Mouse (Mus musculus): Measurements from ENCODE around the gene Dppa3. TPM values are rescaled to one million over a fixed set of nuclear protein-coding genes. Genes with fewer than 3 reads are reported as not detected.
A peak's percentile ranks its signal among the peaks of the same experiment; 100 is the strongest.

The Dppa3 gene
- polyA plus RNA-seq (2015; fragmentation: Nextera tagmentation; extraction: Ambion mirVana) = not detected in 2 replicates

- 90% methylated on average over 8 of the region's 8 CpGs for WGBS
- Histone ChIP-seq H3K4me2 (peak within 1 kb of the TSS; percentile 49; the same call in 1 of the 2 replicates), H3K27me3 (peaks cover 6% of the 10 kb centered on the region; the same call in 1 of the 2 replicates), H3K4me3 (no peak within 1 kb of the TSS; the same call in 1 of the 2 replicates), H3K4me1 (no peaks in the 10 kb centered on the region), H3K9me3 (no peaks in the 10 kb centered on the region), H3K36me3 (no peaks in the 10 kb centered on the region), H3K27ac (no peak within 1 kb of the TSS), H3K9ac (no peak within 1 kb of the TSS)
- ATAC-seq (ENCODE audit: borderline replicate concordance, extremely low read depth, low FRiP score, low TSS enrichment) = no peak
Observed at GRCm38 (mm10) chr6:122626110-122626509, at the start of gene Dppa3. Dppa3 (plus strand) TSS chr6:122626410.

DNA sequence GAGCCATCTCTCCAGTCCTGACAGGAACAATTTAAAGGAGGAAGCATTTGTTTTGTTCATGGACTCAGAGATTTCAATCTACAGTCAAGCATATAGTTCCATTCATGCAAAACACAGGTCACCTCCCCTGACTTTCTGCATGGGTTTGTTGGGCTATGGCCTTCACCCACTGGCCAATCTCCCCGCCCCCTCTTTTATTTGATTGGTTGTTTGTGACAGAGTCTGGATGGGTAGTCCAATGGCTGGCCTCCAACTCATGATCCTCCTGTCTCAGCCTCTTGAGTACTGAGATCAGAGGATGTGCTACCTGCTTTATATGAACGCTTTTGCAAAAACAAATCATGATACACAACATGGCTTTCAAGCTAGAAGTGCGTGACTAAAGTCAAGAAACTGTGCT lies 49.2 kb upstream of the Dppa3 start:
- H3K27ac ChIP-seq = no peak overlapping the region
- no peaks in the 10 kb centered on the region for H3K4me1 ChIP-seq
- no peak overlapping the region for H3K9ac ChIP-seq
- no peaks in the 10 kb centered on the region for H3K36me3 ChIP-seq
- H3K4me2 ChIP-seq = no peak overlapping the region
- no peak for ATAC-seq (ENCODE audit: borderline replicate concordance, extremely low read depth, low FRiP score, low TSS enrichment)
- 85% methylated on average over 3 of the region's 3 CpGs for WGBS
- no peaks in the 10 kb centered on the region for H3K27me3 ChIP-seq
- no peak overlapping the region for H3K4me3 ChIP-seq
- H3K9me3 ChIP-seq = no peaks in the 10 kb centered on the region

- no peaks in the 10 kb centered on the region for H3K9me3 ChIP-seq
- no peak overlapping the region for H3K9ac ChIP-seq
- no peaks in the 10 kb centered on the region for H3K27me3 ChIP-seq
- no peak overlapping the region for H3K4me2 ChIP-seq
- no peak overlapping the region for H3K27ac ChIP-seq
- WGBS = 53% methylated on average over 1 of the region's 1 CpGs
- H3K36me3 ChIP-seq = no peaks in the 10 kb centered on the region
- H3K4me1 ChIP-seq = no peaks in the 10 kb centered on the region
- no peak for ATAC-seq (ENCODE audit: borderline replicate concordance, extremely low read depth, low FRiP score, low TSS enrichment)
- H3K4me3 ChIP-seq = no peak overlapping the region
Observed at GRCm38 (mm10) chr6:122579086-122579485, 47.1 kb upstream of the Dppa3 start.

DNA sequence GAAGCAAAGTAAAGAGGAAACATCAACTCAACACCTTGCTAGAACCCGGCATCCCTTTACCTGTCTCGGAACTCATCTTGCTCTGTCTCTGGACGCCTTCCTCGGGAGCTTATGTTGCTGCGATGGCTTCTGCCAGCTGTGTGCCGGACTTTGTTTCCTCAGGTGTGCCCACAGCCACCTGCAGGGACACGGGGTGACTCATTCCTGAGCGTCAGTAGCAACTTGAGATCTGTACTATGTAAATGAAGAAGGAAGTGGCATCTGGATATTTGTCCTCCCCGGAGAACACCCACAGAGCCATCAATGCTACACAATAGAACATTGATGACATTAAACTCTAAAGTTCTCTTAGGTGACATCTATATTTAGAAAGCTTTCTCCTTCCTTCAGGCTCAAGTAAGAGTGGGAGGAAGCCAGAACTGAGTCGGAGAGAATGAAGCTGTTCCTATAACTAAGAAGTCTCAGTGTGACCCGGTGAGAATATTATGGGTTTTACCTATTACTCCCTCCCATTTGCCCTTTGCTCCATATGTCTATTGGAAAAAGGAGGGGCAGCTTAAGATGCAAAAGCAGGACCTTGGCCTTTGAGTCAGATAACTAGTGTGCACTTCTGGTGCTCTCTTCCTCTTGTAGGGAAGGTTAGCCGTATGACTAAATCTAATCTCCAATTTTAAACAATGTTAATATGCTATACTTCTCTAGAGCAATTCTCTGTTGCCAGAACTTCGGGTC lies 35.0 kb upstream of the Dppa3 start:
- Histone ChIP-seq H3K4me2 (no peak overlapping the region), H3K9ac (no peak overlapping the region), H3K4me1 (no peaks in the 10 kb centered on the region), H3K27ac (no peak overlapping the region), H3K4me3 (no peak overlapping the region), H3K27me3 (no peaks in the 10 kb centered on the region), H3K36me3 (no peaks in the 10 kb centered on the region), H3K9me3 (no peaks in the 10 kb centered on the region)
- WGBS = 77% methylated on average over 13 of the region's 13 CpGs
- ATAC-seq (ENCODE audit: borderline replicate concordance, extremely low read depth, low FRiP score, low TSS enrichment) = no peak

DNA sequence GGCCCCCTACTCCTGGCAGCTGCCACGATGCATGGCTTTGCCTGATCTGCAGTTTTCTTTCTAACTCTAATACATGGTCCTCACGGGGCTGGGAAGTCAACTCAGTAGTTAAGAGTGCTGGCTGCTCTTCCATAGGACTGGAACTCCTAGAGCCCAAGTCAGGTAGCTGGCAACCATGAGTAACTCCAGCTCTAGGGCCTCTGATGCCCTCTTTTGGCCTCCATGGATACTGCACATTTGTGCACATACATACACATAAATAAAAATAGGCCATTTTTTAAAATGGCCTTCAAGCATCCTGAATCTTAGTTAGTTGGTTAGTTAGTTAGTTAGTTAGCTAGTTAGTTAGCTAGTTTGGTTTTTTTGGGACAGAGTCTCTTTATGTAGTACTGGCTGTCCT lies 33.3 kb upstream of the Dppa3 start:
- Histone ChIP-seq H3K27me3 (no peaks in the 10 kb centered on the region), H3K9me3 (no peaks in the 10 kb centered on the region), H3K9ac (no peak overlapping the region), H3K36me3 (no peaks in the 10 kb centered on the region), H3K4me3 (no peak overlapping the region), H3K4me1 (no peaks in the 10 kb centered on the region), H3K27ac (no peak overlapping the region), H3K4me2 (no peak overlapping the region)
- 88% methylated on average over 2 of the region's 2 CpGs for WGBS
- no peak for ATAC-seq (ENCODE audit: borderline replicate concordance, extremely low read depth, low FRiP score, low TSS enrichment)

DNA sequence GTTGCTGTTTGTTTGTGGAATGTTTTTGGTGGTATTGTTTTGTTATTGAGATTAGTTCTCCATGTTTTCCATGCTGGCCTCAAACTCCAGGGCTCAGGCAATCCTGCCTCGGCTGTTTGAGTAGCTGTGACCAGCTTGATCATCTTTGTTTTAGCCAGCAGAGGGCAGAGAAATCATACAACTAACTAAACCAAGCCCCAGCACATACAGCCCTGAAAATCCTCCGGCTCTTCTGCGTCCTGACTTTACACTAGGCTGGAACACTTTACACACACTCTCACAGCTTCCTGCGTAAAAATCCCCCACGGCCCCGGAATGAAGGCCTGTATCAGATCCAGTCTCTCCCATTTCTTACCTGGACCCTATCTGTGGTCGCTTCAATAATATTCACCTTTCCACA lies 30.6 kb upstream of the Dppa3 start:
- H3K4me3 ChIP-seq = no peak overlapping the region
- no peaks in the 10 kb centered on the region for H3K4me1 ChIP-seq
- no peaks in the 10 kb centered on the region for H3K36me3 ChIP-seq
- WGBS = 19% methylated on average over 7 of the region's 7 CpGs
- no peak; the same call in 1 of the 2 replicates for ATAC-seq (ENCODE audit: borderline replicate concordance, extremely low read depth, low FRiP score, low TSS enrichment)
- H3K4me2 ChIP-seq = peak overlapping the region; percentile 7; the same call in 1 of the 2 replicates
- H3K27me3 ChIP-seq = no peaks in the 10 kb centered on the region
- H3K9me3 ChIP-seq = no peaks in the 10 kb centered on the region
- H3K9ac ChIP-seq = no peak overlapping the region
- H3K27ac ChIP-seq = no peak overlapping the region

DNA sequence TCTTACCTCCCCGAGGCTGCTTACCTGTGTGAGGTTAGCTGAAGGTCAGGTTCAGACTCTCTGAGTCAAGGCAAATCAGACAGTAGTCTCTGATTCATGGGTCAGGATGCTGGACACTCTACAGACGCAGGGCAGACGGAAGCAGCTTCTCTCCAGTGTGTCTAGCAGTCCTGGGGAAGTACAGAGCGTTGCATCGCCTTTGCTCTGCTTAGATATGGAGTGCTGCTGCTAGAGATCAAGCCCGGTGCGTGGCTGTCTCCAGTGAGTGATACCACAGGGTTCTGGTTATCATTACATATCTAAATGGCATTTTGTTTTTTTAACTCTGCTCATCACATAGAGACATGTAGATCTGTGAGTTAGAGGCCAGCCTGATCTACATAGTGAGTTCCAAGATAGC lies 29.6 kb upstream of the Dppa3 start:
- no peaks in the 10 kb centered on the region for H3K27me3 ChIP-seq
- no peak overlapping the region for H3K27ac ChIP-seq
- no peaks in the 10 kb centered on the region for H3K4me1 ChIP-seq
- no peak overlapping the region for H3K4me3 ChIP-seq
- WGBS = 70% methylated on average over 7 of the region's 7 CpGs
- H3K9ac ChIP-seq = no peak overlapping the region
- no peaks in the 10 kb centered on the region for H3K9me3 ChIP-seq
- H3K36me3 ChIP-seq = no peaks in the 10 kb centered on the region
- H3K4me2 ChIP-seq = no peak overlapping the region
- no peak for ATAC-seq (ENCODE audit: borderline replicate concordance, extremely low read depth, low FRiP score, low TSS enrichment)

GRCm38 (mm10) chr6:122598014-122598413 lies 28.2 kb upstream of the Dppa3 start:
- Histone ChIP-seq H3K4me3 (no peak overlapping the region), H3K9me3 (no peaks in the 10 kb centered on the region), H3K4me2 (no peak overlapping the region), H3K9ac (no peak overlapping the region), H3K36me3 (no peaks in the 10 kb centered on the region), H3K27ac (no peak overlapping the region), H3K4me1 (no peaks in the 10 kb centered on the region), H3K27me3 (no peaks in the 10 kb centered on the region)
- no peak for ATAC-seq (ENCODE audit: borderline replicate concordance, extremely low read depth, low FRiP score, low TSS enrichment)
- WGBS = 88% methylated on average over 4 of the region's 4 CpGs

DNA sequence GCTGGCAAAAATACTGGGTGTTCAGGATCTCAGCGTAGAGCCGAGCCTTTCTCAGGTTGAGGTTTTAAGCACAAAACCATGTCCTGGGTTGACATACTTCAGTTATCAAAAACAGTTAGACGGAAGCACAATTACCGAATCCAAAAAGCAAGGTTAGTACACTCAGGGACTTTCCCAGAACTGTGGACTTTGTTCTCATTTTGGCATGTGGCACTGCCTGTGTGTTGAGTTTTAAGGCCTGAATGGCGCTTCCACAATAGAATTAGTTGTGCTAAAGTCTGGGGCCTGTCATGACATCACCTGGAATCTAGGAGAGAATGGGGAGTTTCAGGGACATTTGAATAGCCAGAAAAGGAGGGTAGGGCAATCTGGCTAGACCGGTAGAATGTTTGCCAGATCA lies 27.8 kb upstream of the Dppa3 start:
- Histone ChIP-seq H3K4me3 (no peak overlapping the region), H3K9me3 (no peaks in the 10 kb centered on the region), H3K36me3 (no peaks in the 10 kb centered on the region), H3K27me3 (no peaks in the 10 kb centered on the region), H3K4me1 (no peaks in the 10 kb centered on the region), H3K4me2 (no peak overlapping the region), H3K27ac (no peak overlapping the region), H3K9ac (no peak overlapping the region)
- no peak for ATAC-seq (ENCODE audit: borderline replicate concordance, extremely low read depth, low FRiP score, low TSS enrichment)
- WGBS = 84% methylated on average over 6 of the region's 6 CpGs

GRCm38 (mm10) chr6:122599054-122599737 lies 27.0 kb upstream of the Dppa3 start:
- 88% methylated on average over 9 of the region's 9 CpGs for WGBS
- H3K27me3 ChIP-seq = no peaks in the 10 kb centered on the region
- H3K4me1 ChIP-seq = no peaks in the 10 kb centered on the region
- ATAC-seq (ENCODE audit: borderline replicate concordance, extremely low read depth, low FRiP score, low TSS enrichment) = no peak
- no peaks in the 10 kb centered on the region for H3K36me3 ChIP-seq
- no peak overlapping the region for H3K9ac ChIP-seq
- no peak overlapping the region for H3K4me2 ChIP-seq
- no peaks in the 10 kb centered on the region for H3K9me3 ChIP-seq
- H3K4me3 ChIP-seq = no peak overlapping the region
- no peak overlapping the region for H3K27ac ChIP-seq

- WGBS = 82% methylated on average over 7 of the region's 7 CpGs
- no peaks in the 10 kb centered on the region for H3K27me3 ChIP-seq
- H3K9me3 ChIP-seq = no peaks in the 10 kb centered on the region
- no peak overlapping the region for H3K4me3 ChIP-seq
- no peak overlapping the region for H3K27ac ChIP-seq
- no peak overlapping the region for H3K4me2 ChIP-seq
- no peaks in the 10 kb centered on the region for H3K4me1 ChIP-seq
- no peak for ATAC-seq (ENCODE audit: borderline replicate concordance, extremely low read depth, low FRiP score, low TSS enrichment)
- H3K36me3 ChIP-seq = no peaks in the 10 kb centered on the region
- H3K9ac ChIP-seq = no peak overlapping the region
Observed at GRCm38 (mm10) chr6:122600066-122600646, 26.1 kb upstream of the Dppa3 start.

DNA sequence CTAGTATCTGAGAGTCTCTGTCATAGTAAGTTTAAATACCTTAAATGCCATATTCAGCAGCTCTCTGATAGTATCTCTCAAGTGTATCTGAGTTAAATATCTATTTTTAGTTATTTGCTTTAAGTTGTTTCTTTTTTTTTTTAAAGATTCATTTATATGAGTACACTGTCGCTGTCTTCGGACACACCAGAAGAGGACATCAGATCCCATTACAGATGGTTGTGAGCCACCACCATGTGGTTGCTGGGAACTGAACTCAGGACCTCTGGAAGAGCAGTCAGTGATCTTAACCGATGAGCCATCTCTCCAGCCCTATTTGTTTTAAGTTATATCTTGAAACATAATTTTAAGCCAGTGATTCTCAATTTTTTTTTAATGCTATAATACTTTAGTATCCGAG lies 25.2 kb upstream of the Dppa3 start:
- no peak overlapping the region for H3K27ac ChIP-seq
- H3K4me1 ChIP-seq = no peaks in the 10 kb centered on the region
- H3K9ac ChIP-seq = no peak overlapping the region
- WGBS = 81% methylated on average over 4 of the region's 4 CpGs
- H3K9me3 ChIP-seq = no peaks in the 10 kb centered on the region
- no peak overlapping the region for H3K4me2 ChIP-seq
- no peaks in the 10 kb centered on the region for H3K36me3 ChIP-seq
- ATAC-seq (ENCODE audit: borderline replicate concordance, extremely low read depth, low FRiP score, low TSS enrichment) = no peak
- H3K27me3 ChIP-seq = no peaks in the 10 kb centered on the region
- H3K4me3 ChIP-seq = no peak overlapping the region

Data from lung, embryonic 15.5 days (tissue).